Comparison of ENCODE assay signal across 8 mouse cellular contexts in the genomic region with DNA sequence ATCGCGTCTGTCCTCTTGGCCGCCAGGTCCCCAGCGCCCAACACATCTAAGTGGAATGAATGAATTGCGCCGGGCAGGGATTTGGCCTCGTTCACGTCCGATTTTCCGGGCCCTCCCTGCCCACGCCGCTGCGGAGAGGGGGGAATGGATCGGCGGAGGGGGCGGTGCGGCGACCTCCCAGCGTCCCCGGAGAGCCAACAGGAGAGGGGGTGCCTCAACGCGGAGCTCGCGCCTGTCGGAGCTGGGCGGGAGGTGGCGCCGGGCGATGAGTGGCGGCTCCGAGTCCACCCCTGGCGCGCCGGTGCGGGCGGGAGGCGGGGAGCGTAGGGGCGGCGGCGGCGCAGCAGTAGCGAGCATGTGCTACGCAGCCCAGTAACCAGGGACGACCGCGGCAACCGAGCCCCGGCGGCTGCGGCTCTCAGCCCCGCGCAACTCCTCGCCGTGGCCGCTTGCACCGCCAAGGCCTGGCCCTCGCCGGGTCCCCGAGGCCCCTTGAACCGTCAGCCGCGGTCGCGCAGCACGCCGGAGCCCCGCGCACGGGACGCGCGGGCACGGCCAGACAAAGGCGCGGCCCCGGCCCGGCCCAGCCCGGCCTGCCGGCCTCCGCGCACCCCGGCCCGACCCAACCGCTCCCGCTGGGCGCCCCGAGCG. TPM values are rescaled to one million over a fixed set of nuclear protein-coding genes. Genes with fewer than 3 reads are reported as not detected.
DNase-seq lines count a peak whose midpoint lies in the region; ATAC-seq and TF ChIP-seq lines count a peak whose summit lies in the region.

A gene (plus strand): TSS at position 333 of the 651 bp plus-strand sequence.

- 3% methylated on average over 78 of the region's 89 CpGs for WGBS in heart, embryonic 12.5 days
- under 1% methylated on average over 55 of the region's 89 CpGs for WGBS in kidney, embryonic 14.5 days
- under 1% methylated on average over 76 of the region's 89 CpGs for WGBS in limb, embryonic 15.5 days
- WGBS in midbrain, embryonic 15.5 days, result under 1% methylated on average over 68 of the region's 89 CpGs
- WGBS in stomach, postnatal 0 days, result under 1% methylated on average over 31 of the region's 89 CpGs

- peak within 1 kb of the TSS; percentile 94 for H3K4me3 ChIP-seq in embryonic fibroblast, embryonic 13.5 days (ENCODE audit: insufficient read depth, low read length)
- peak within 1 kb of the TSS; percentile 90 for H3K4me3 ChIP-seq in heart, embryonic 12.5 days
- H3K4me3 ChIP-seq in kidney, embryonic 14.5 days (ENCODE audit: low read length), result peak within 1 kb of the TSS; percentile 83
- H3K4me3 ChIP-seq in limb, embryonic 15.5 days, result peak within 1 kb of the TSS; percentile 92
- H3K4me3 ChIP-seq in midbrain, embryonic 15.5 days, result peak within 1 kb of the TSS; percentile 96
- peak within 1 kb of the TSS; percentile 67 for H3K4me3 ChIP-seq in stomach, postnatal 0 days (ENCODE audit: low read depth, low read length)

- ATAC-seq in heart, embryonic 12.5 days (ENCODE audit: insufficient number of reproducible peaks, low FRiP score), result peak; percentile 72
- ATAC-seq in kidney, embryonic 14.5 days (ENCODE audit: low FRiP score, low TSS enrichment), result peak; percentile 84
- peak; percentile 85 for ATAC-seq in limb, embryonic 15.5 days (ENCODE audit: insufficient number of reproducible peaks, low FRiP score, low TSS enrichment, low read depth)
- peak; percentile 88 for ATAC-seq in midbrain, embryonic 15.5 days (replicated peaks)
- peak; percentile 69 for ATAC-seq in stomach, postnatal 0 days (ENCODE audit: low FRiP score, low TSS enrichment)

- no peak for TF ChIP-seq EP300 in stomach, postnatal 0 days (optimal IDR thresholded peaks at IDR 0.05)

- H3K27me3 ChIP-seq in heart, embryonic 12.5 days (replicated peaks), result peaks cover 14% of the 10 kb centered on the region
- H3K27me3 ChIP-seq in kidney, embryonic 14.5 days (ENCODE audit: control insufficient read depth, insufficient read depth, low read length), result no peaks in the 10 kb centered on the region
- 0 out of 2 replicates have a peak, but pooled peaks cover 4% of the 10 kb centered on the region for H3K27me3 ChIP-seq in limb, embryonic 15.5 days
- H3K27me3 ChIP-seq in midbrain, embryonic 15.5 days (replicated peaks), result no peaks in the 10 kb centered on the region; the same call in 1 of the 2 replicates
- no peaks in the 10 kb centered on the region for H3K27me3 ChIP-seq in stomach, postnatal 0 days (ENCODE audit: control insufficient read depth, insufficient read depth, low read length)

- peaks cover 14% of the 10 kb centered on the region; the same call in 1 of the 2 replicates for H3K4me1 ChIP-seq in embryonic fibroblast, embryonic 13.5 days (ENCODE audit: control insufficient read depth, insufficient read depth, low read length)
- H3K4me1 ChIP-seq in heart, embryonic 12.5 days (replicated peaks), result peaks cover 73% of the 10 kb centered on the region
- H3K4me1 ChIP-seq in kidney, embryonic 14.5 days (ENCODE audit: control insufficient read depth, insufficient read depth, low read length), result peaks cover 25% of the 10 kb centered on the region
- H3K4me1 ChIP-seq in limb, embryonic 15.5 days, result peaks cover 45% of the 10 kb centered on the region
- H3K4me1 ChIP-seq in midbrain, embryonic 15.5 days, result peaks cover 46% of the 10 kb centered on the region
- H3K4me1 ChIP-seq in stomach, postnatal 0 days (replicated peaks; ENCODE audit: control insufficient read depth, insufficient read depth), result 0 out of 2 replicates have a peak, but pooled peaks cover 3% of the 10 kb centered on the region

- peak within 1 kb of the TSS; percentile 89 for H3K4me2 ChIP-seq in heart, embryonic 12.5 days
- peak within 1 kb of the TSS; percentile 84 for H3K4me2 ChIP-seq in kidney, embryonic 14.5 days (replicated peaks; ENCODE audit: low read depth, low read length)
- H3K4me2 ChIP-seq in limb, embryonic 15.5 days, result peak within 1 kb of the TSS; percentile 97
- peak within 1 kb of the TSS; percentile 77 for H3K4me2 ChIP-seq in midbrain, embryonic 15.5 days
- peak within 1 kb of the TSS; percentile 97 for H3K4me2 ChIP-seq in stomach, postnatal 0 days (replicated peaks; ENCODE audit: low read depth)

- H3K9ac ChIP-seq in heart, embryonic 12.5 days, result peak within 1 kb of the TSS; percentile 97
- H3K9ac ChIP-seq in kidney, embryonic 14.5 days (ENCODE audit: low read depth, low read length), result peak within 1 kb of the TSS; percentile 93
- H3K9ac ChIP-seq in limb, embryonic 15.5 days, result peak within 1 kb of the TSS; percentile 87
- peak within 1 kb of the TSS; percentile 95 for H3K9ac ChIP-seq in midbrain, embryonic 15.5 days
- peak within 1 kb of the TSS; percentile 73 for H3K9ac ChIP-seq in stomach, postnatal 0 days (ENCODE audit: low read length)

- peak; percentile 68 for TF ChIP-seq POLR2A in embryonic fibroblast, embryonic 13.5 days (IDR thresholded peaks at IDR 0.05; ENCODE audit: low read depth, low read length)

- peak; percentile 66 for DNase-seq in 3T3-L1 (ENCODE audit: low read depth, low spot score)
- DNase-seq in adrenal gland, postnatal 25 days, result peak; percentile 83
- peak; percentile 75 for DNase-seq in stomach, postnatal 0 days (ENCODE audit: low spot score)

- peak within 1 kb of the TSS; percentile 79 for H3K27ac ChIP-seq in embryonic fibroblast, embryonic 13.5 days (ENCODE audit: insufficient read depth, low read length)
- peak within 1 kb of the TSS; percentile 88 for H3K27ac ChIP-seq in heart, embryonic 12.5 days (ENCODE audit: poor library complexity, severe bottlenecking)
- H3K27ac ChIP-seq in kidney, embryonic 14.5 days (ENCODE audit: low read depth, low read length), result peak within 1 kb of the TSS; percentile 73; the same call in 1 of the 2 replicates
- peak within 1 kb of the TSS; percentile 80 for H3K27ac ChIP-seq in limb, embryonic 15.5 days
- H3K27ac ChIP-seq in midbrain, embryonic 15.5 days, result peak within 1 kb of the TSS; percentile 91
- peak within 1 kb of the TSS; percentile 30; the same call in 1 of the 2 replicates for H3K27ac ChIP-seq in stomach, postnatal 0 days (replicated peaks)

- peaks cover 8% of the 10 kb centered on the region for H3K36me3 ChIP-seq in heart, embryonic 12.5 days
- H3K36me3 ChIP-seq in kidney, embryonic 14.5 days (ENCODE audit: control insufficient read depth, insufficient read depth, low read length), result peaks cover 5% of the 10 kb centered on the region; the same call in 1 of the 2 replicates
- H3K36me3 ChIP-seq in limb, embryonic 15.5 days, result 0 out of 2 replicates have a peak, but pooled peaks cover 3% of the 10 kb centered on the region
- 0 out of 2 replicates have a peak, but pooled peaks cover 3% of the 10 kb centered on the region for H3K36me3 ChIP-seq in midbrain, embryonic 15.5 days (replicated peaks)
- no peaks in the 10 kb centered on the region for H3K36me3 ChIP-seq in stomach, postnatal 0 days (ENCODE audit: control insufficient read depth, insufficient read depth, low read length)

- TF ChIP-seq CTCF in embryonic fibroblast, embryonic 13.5 days (IDR thresholded peaks at IDR 0.05; ENCODE audit: borderline replicate concordance, insufficient read depth, low read length), result no peak
- peak; percentile 20; the same call in 1 of the 2 replicates for TF ChIP-seq CTCF in stomach, postnatal 0 days (IDR thresholded peaks at IDR 0.05; ENCODE audit: low read depth)

- H3K9me3 ChIP-seq in heart, embryonic 12.5 days (replicated peaks), result no peaks in the 10 kb centered on the region
- no peaks in the 10 kb centered on the region for H3K9me3 ChIP-seq in kidney, embryonic 14.5 days (ENCODE audit: control insufficient read depth, low read length)
- H3K9me3 ChIP-seq in limb, embryonic 15.5 days, result no peaks in the 10 kb centered on the region
- H3K9me3 ChIP-seq in midbrain, embryonic 15.5 days, result no peaks in the 10 kb centered on the region
- no peaks in the 10 kb centered on the region for H3K9me3 ChIP-seq in stomach, postnatal 0 days (ENCODE audit: control insufficient read depth, low read length)

RNA-seq across cellular contexts. Expression of the gene that starts here (rescaled TPM):
- total RNA-seq in adrenal gland, postnatal 25 days (2021), result 2.9 and 4.1 TPM in 2 replicates
- polyA plus RNA-seq in embryonic fibroblast, embryonic 13.5 days (2011; ENCODE audit: insufficient read length, low read depth, missing spikeins), result 43.6 and 53.2 TPM in 2 replicates
- 51.7 and 52.8 TPM in 2 replicates for polyA plus RNA-seq in heart, embryonic 12.5 days (2016; fragmentation: Nextera tagmentation; extraction: Ambion mirVana)
- polyA plus RNA-seq in kidney, embryonic 14.5 days (2014; fragmentation: Nextera tagmentation; extraction: Ambion mirVana), result 34.5 and 57.0 TPM in 2 replicates
- polyA plus RNA-seq in limb, embryonic 15.5 days (2015; fragmentation: Nextera tagmentation; extraction: Ambion mirVana), result 32.3 and 33.9 TPM in 2 replicates
- 172 and 183 TPM in 2 replicates for polyA plus RNA-seq in midbrain, embryonic 15.5 days (2015; fragmentation: Nextera tagmentation; extraction: Ambion mirVana)
- 9.8 and 10.1 TPM in 2 replicates for polyA plus RNA-seq in stomach, postnatal 0 days (2015; fragmentation: Nextera tagmentation; extraction: Ambion mirVana)

Comparison
In these comparisons a context has a peak if more than half of its experiments do, and no peak if none do; other contexts are left out.
1. Peak in every context shown above with its lines: DNase-seq, ATAC-seq, H3K4me3 ChIP-seq and H3K27ac ChIP-seq.
2. H3K27ac ChIP-seq: peak in every context shown above with its lines; median percentile 91 in midbrain, embryonic 15.5 days; 88 in heart, embryonic 12.5 days; 80 in limb, embryonic 15.5 days; 79 in embryonic fibroblast, embryonic 13.5 days; 73 in kidney, embryonic 14.5 days; 30 in stomach, postnatal 0 days.